Mouse (Mus musculus) kidney, embryonic 16.5 days (tissue): ENCODE measurements around the gene Trak2. TPM values are rescaled to one million over a fixed set of nuclear protein-coding genes. Genes with fewer than 3 reads are reported as not detected.

Experiments used
- ATAC-seq: fragments of 200-750 bp; cut with Nextera tagmentation; 2 replicates; pipeline ENCODE4 v1.8.0; 2017; ENCODE audit warnings: moderate TSS enrichment; ENCODE audit not compliant: low FRiP score, low TSS enrichment
- H3K27ac ChIP-seq: fragments of 300-500 bp; sonication (generic); 2 replicates; pipeline ENCODE4 v1.5.1; 2014; ENCODE audit warnings: low read length
- H3K27me3 ChIP-seq: fragments of 300-500 bp; sonication (generic); 2 replicates; pipeline ENCODE4 v1.6.1; 2014; ENCODE audit warnings: low read length, control low read depth, mixed read lengths; ENCODE audit not compliant: insufficient read depth
- H3K36me3 ChIP-seq: fragments of 300-500 bp; sonication (generic); 2 replicates; pipeline ENCODE4 v1.6.1; 2014; ENCODE audit warnings: low read length, control low read depth, mixed read lengths; ENCODE audit not compliant: insufficient read depth
- H3K4me1 ChIP-seq: fragments of 300-500 bp; sonication (generic); 2 replicates; pipeline ENCODE4 v1.6.1; 2014; ENCODE audit warnings: low read length, control low read depth, mixed read lengths; ENCODE audit not compliant: insufficient read depth
- H3K4me2 ChIP-seq: fragments of 300-500 bp; sonication (generic); replicated peaks from 2 replicates; pipeline ENCODE4 v1.6.1; 2014; ENCODE audit warnings: low read depth, low read length
- H3K4me3 ChIP-seq: fragments of 300-500 bp; sonication (generic); 2 replicates; pipeline ENCODE4 v1.5.1; 2014; ENCODE audit warnings: mild to moderate bottlenecking, low read length
- H3K9ac ChIP-seq: fragments of 300-500 bp; sonication (generic); replicated peaks from 2 replicates; pipeline ENCODE4 v1.6.1; 2014; ENCODE audit warnings: low read length
- H3K9me3 ChIP-seq: fragments of 300-500 bp; sonication (generic); 2 replicates; pipeline ENCODE4 v1.6.1; 2016; ENCODE audit warnings: low read length, control low read depth
- WGBS: fragments of 180-500 bp; shearing (Covaris S2); extraction: QIAGEN DNeasy Blood & Tissue Kit; methylation state at CpG from one replicate; pipeline ENCODE4 v1.1.7; 2014; 5-methylcytosine and 5-hydroxymethylcytosine counted together
- polyA plus RNA-seq: library from polyadenylated mRNA; unstranded; fragments of >200 nt; fragmentation: Nextera tagmentation; extraction: Ambion mirVana; gene quantifications from 2 replicates; pipeline ENCODE4 v1.2.1, GENCODE M21; 2015

Gene Trak2
- 17.3 and 19.4 TPM in 2 replicates for polyA plus RNA-seq

- H3K4me2 ChIP-seq = peak within 1 kb of the TSS; percentile 74
- H3K4me3 ChIP-seq = peak within 1 kb of the TSS; percentile 95
- ATAC-seq = peak; percentile 98
- no peaks in the 10 kb centered on the region for H3K9me3 ChIP-seq
- H3K9ac ChIP-seq = peak within 1 kb of the TSS; percentile 92
- H3K36me3 ChIP-seq = no peaks in the 10 kb centered on the region
- H3K27me3 ChIP-seq = no peaks in the 10 kb centered on the region
- peaks cover 22% of the 10 kb centered on the region for H3K4me1 ChIP-seq
- peak within 1 kb of the TSS; percentile 95 for H3K27ac ChIP-seq
- WGBS = under 1% methylated on average over 65 of the region's 69 CpGs
Observed at GRCm38 (mm10) chr1:58973366-58974221, at the start of gene Trak2, which contains the start of gene Stradb. Gene Trak2 (minus strand): TSS chr1:58973430. Gene Stradb (plus strand): TSS chr1:58973522.

DNA sequence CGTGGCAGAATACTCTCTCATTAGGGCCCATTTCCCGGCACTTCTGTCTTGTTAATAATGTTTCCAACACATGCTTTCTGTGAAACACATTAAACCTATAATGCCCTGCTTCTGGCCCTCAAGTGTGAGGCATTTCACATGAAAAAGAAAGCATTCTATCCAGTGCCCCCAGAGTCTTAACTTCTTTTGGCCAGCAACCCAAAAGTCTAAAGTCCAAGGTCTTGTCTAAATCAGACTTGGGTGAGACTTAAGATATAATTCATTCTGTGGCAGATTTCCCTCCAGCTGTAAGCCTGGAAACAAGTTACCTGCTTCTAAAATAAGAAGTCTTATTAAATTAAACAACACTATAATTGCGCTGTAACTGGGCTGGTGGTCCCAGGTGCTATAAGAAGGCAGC, 48.3 kb upstream of the Trak2 start:
- no peak for ATAC-seq
- Histone ChIP-seq H3K27me3 (no peaks in the 10 kb centered on the region), H3K9ac (no peak overlapping the region), H3K27ac (no peak overlapping the region), H3K4me3 (no peak overlapping the region), H3K4me1 (no peaks in the 10 kb centered on the region), H3K36me3 (no peaks in the 10 kb centered on the region), H3K4me2 (no peak overlapping the region), H3K9me3 (no peaks in the 10 kb centered on the region)
- 66% methylated on average over 3 of the region's 3 CpGs for WGBS

GRCm38 (mm10) chr1:59009250-59009649, 36.0 kb upstream of the Trak2 start:
- H3K4me2 ChIP-seq = no peak overlapping the region
- H3K4me3 ChIP-seq = no peak overlapping the region
- H3K4me1 ChIP-seq = no peaks in the 10 kb centered on the region
- H3K9me3 ChIP-seq = no peaks in the 10 kb centered on the region
- no peak overlapping the region for H3K27ac ChIP-seq
- H3K27me3 ChIP-seq = no peaks in the 10 kb centered on the region
- WGBS = 39% methylated on average over 4 of the region's 4 CpGs
- H3K36me3 ChIP-seq = no peaks in the 10 kb centered on the region
- H3K9ac ChIP-seq = no peak overlapping the region
- no peak for ATAC-seq

- 84% methylated on average over 5 of the region's 5 CpGs for WGBS
- H3K27me3 ChIP-seq = no peaks in the 10 kb centered on the region
- H3K36me3 ChIP-seq = peaks cover 12% of the 10 kb centered on the region; the same call in 1 of the 2 replicates
- H3K9me3 ChIP-seq = no peaks in the 10 kb centered on the region
- ATAC-seq = no peak
- H3K4me1 ChIP-seq = no peaks in the 10 kb centered on the region
- no peak overlapping the region for H3K9ac ChIP-seq
- no peak overlapping the region for H3K4me2 ChIP-seq
- H3K27ac ChIP-seq = no peak overlapping the region
- no peak overlapping the region for H3K4me3 ChIP-seq
Observed at GRCm38 (mm10) chr1:58995313-58995712, 22.1 kb upstream of the Trak2 start.

DNA sequence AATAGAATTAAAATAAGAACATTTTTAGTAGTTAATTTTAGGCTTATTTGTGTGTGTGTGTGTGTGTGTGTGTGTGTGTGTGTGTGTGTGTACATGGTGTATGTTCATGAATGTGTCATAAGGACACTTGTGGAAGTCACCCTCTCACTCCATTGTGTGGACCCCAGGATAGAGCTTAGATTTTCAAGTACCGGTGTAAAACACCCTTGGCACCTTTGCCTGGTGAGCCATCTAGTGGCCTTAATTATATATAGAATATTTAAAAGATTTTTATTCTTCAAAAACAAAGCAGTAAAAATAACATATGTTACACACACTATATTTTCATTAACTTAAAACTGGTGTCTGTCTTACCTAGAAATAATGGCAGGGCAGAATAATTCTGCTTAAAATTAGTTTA, 20.5 kb upstream of the Trak2 start:
- Histone ChIP-seq H3K27me3 (no peaks in the 10 kb centered on the region), H3K9me3 (no peaks in the 10 kb centered on the region), H3K27ac (no peak overlapping the region), H3K4me2 (no peak overlapping the region), H3K4me1 (no peaks in the 10 kb centered on the region), H3K9ac (no peak overlapping the region), H3K36me3 (peaks cover 12% of the 10 kb centered on the region; the same call in 1 of the 2 replicates), H3K4me3 (no peak overlapping the region)
- WGBS = 25% methylated on average over 1 of the region's 1 CpGs
- no peak for ATAC-seq

- H3K27ac ChIP-seq = no peak overlapping the region
- ATAC-seq = no peak
Observed at GRCm38 (mm10) chr1:58993144-58993543, 19.9 kb upstream of the Trak2 start.

GRCm38 (mm10) chr1:58984586-58984985, 11.4 kb upstream of the Trak2 start:
- Histone ChIP-seq H3K4me2 (no peak overlapping the region), H3K9me3 (no peaks in the 10 kb centered on the region), H3K36me3 (peaks cover 27% of the 10 kb centered on the region), H3K27me3 (no peaks in the 10 kb centered on the region), H3K27ac (no peak overlapping the region), H3K9ac (no peak overlapping the region), H3K4me1 (no peaks in the 10 kb centered on the region), H3K4me3 (no peak overlapping the region)
- WGBS = 81% methylated on average over 5 of the region's 5 CpGs
- ATAC-seq = no peak

More at GRCm38 (mm10) chr1:58993144-58993543, 19.9 kb upstream of the Trak2 start:
- Histone ChIP-seq H3K4me2 (no peak overlapping the region), H3K4me1 (no peaks in the 10 kb centered on the region), H3K27me3 (no peaks in the 10 kb centered on the region), H3K36me3 (peaks cover 12% of the 10 kb centered on the region; the same call in 1 of the 2 replicates), H3K9me3 (no peaks in the 10 kb centered on the region), H3K4me3 (no peak overlapping the region), H3K9ac (no peak overlapping the region)
- WGBS = 82% methylated on average over 7 of the region's 7 CpGs

DNA sequence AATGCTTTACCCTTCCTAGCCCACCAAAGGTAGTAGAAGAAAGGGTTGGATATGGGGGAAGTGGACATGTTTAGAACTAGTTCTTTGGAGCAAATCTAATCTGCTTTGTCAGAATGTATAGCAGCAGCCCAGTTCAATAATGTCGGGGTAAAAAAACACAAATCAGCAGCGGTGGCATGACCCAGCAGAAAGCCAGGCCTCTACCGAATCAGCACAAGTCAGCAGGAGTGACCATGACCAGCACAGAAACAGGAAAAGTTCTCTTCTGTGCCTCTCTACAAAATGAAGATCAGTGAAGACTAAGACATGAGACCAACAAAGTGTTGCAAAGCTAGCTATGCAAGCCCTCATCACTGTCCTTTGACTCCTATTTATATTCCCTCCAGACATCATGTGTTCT, 9.0 kb upstream of the Trak2 start:
- no peak overlapping the region for H3K9ac ChIP-seq
- H3K9me3 ChIP-seq = no peaks in the 10 kb centered on the region
- no peaks in the 10 kb centered on the region for H3K4me1 ChIP-seq
- no peak overlapping the region for H3K4me2 ChIP-seq
- ATAC-seq = no peak
- no peaks in the 10 kb centered on the region for H3K27me3 ChIP-seq
- peaks cover 28% of the 10 kb centered on the region for H3K36me3 ChIP-seq
- WGBS = 86% methylated on average over 3 of the region's 3 CpGs
- H3K4me3 ChIP-seq = no peak overlapping the region
- H3K27ac ChIP-seq = no peak overlapping the region

DNA sequence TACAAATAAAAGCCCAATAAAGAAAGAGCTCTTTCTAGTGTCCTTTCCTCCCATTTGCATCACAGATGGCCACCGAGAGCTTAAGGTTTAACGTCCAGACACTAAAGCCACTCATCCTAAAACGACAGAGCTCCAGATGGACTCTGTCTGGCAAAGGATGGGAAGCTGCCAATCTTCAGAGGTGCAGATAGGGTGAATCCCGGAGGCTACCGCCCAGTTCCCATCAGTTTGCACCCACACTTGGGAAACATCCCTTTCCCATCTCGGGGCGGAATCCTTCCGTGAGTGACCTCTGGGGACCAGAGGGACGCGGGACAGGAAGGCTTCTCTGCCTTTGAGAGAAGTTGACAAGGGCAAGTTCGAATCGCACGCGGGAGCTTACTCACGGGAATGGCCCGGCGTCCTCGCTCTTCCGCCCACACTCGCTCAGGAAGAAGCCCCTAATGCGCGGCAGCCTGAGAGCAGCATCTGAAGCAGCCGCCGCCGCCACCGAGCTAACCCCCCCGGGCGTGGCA, 322 bp downstream of the Trak2 start:
- 0 out of 2 replicates have a peak, but pooled peaks have one; percentile 16 for ATAC-seq
- no peaks in the 10 kb centered on the region for H3K36me3 ChIP-seq
- peak overlapping the region; percentile 95 for H3K4me3 ChIP-seq
- H3K27me3 ChIP-seq = no peaks in the 10 kb centered on the region
- WGBS = under 1% methylated on average over 28 of the region's 28 CpGs
- H3K4me2 ChIP-seq = peak overlapping the region; percentile 65
- H3K9ac ChIP-seq = peak overlapping the region; percentile 92
- peaks cover 22% of the 10 kb centered on the region for H3K4me1 ChIP-seq
- H3K9me3 ChIP-seq = no peaks in the 10 kb centered on the region
- H3K27ac ChIP-seq = peak overlapping the region; percentile 95

DNA sequence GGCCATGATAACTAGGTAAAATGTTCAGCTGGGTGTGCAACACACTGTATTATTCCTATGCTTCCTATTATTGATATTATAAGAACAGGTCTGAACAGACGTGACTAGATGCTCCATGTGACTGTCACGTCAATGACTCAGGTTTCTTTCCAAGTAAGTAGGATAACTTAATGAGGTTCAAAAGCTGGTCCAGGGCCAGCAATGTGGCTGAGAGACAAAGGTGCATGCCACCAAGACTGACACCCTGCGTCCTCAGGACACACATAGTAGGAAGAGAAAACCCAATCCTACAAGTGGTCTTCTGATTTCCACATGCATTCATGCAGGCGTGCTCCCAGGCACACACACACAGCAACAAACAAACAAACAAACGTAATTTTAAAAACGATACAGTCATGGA, 2.1 kb downstream of the Trak2 start:
- Histone ChIP-seq H3K4me3 (no peak overlapping the region), H3K4me1 (peaks cover 22% of the 10 kb centered on the region), H3K36me3 (no peaks in the 10 kb centered on the region), H3K27ac (no peak overlapping the region), H3K9me3 (no peaks in the 10 kb centered on the region), H3K27me3 (no peaks in the 10 kb centered on the region), H3K9ac (no peak overlapping the region), H3K4me2 (no peak overlapping the region)
- no peak for ATAC-seq
- WGBS = 90% methylated on average over 6 of the region's 6 CpGs
